Mouse (Mus musculus) left cerebral cortex, adult 2 months (tissue): ENCODE data around the gene Siglece. TPM values are rescaled to one million over a fixed set of nuclear protein-coding genes. Genes with fewer than 3 reads are reported as not detected.

ENCODE experiments used
- DNase-seq, 2 experiments: peaks; one replicate each; pipeline ENCODE4 v3.0.0; 2021 to 2022; ENCODE audit warnings: low spot score in 2 of 2, mixed read lengths in 1 of 2; ENCODE audit errors: extremely low spot score in 1 of 2
- H3K27ac ChIP-seq: fragments of 200-600 bp; 2 replicates; pipeline ENCODE4 v1.8.1; 2022
- H3K4me3 ChIP-seq: fragments of 200-600 bp; 2 replicates; pipeline ENCODE4 v1.8.1; 2022
- CTCF ChIP-seq: fragments of 200-600 bp; IDR thresholded peaks from 2 replicates; pipeline ENCODE4 v1.8.1; 2022; ENCODE audit warnings: antibody characterized with exemption, mild to moderate bottlenecking, moderate library complexity
- intact Hi-C: fragments of 180-260 bp; cut with DNase I; formaldehyde crosslinking; loops from one replicate; pipeline ENCODE4 v1.15.1; 2025
- total RNA-seq, 2 experiments: library from RNA; stranded (reverse); gene quantifications; 2 replicates each; pipeline ENCODE4 v1.2.3; 2021

The Siglece gene
- total RNA-seq, 2 experiments from 2014 or later: 1.3 to 1.5 TPM

DNA sequence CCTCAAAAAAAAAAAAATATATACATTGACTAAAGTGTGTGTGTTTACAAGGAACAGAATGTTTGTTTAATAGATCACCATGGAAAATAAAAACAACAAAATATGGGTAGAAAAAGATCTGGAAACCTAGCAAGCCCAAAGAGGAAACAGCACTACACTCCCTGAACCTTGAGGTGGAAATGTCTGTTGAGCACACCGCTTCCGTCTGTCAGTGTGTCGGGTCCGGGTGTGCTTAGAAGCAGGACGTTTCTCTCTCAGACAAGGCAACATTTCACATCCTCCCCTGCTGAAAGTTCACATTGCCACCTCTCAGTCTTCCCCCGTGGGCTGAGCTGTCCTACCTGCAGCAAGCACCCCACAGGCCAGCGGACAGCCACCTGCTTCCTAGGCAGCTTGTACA lies 37.0 kb downstream of the Siglece start:
- Histone ChIP-seq H3K27ac (no peak overlapping the region), H3K4me3 (no peak overlapping the region)
- intact Hi-C loops: no loop called here
- DNase-seq: no peak
- no peak for TF ChIP-seq CTCF

DNA sequence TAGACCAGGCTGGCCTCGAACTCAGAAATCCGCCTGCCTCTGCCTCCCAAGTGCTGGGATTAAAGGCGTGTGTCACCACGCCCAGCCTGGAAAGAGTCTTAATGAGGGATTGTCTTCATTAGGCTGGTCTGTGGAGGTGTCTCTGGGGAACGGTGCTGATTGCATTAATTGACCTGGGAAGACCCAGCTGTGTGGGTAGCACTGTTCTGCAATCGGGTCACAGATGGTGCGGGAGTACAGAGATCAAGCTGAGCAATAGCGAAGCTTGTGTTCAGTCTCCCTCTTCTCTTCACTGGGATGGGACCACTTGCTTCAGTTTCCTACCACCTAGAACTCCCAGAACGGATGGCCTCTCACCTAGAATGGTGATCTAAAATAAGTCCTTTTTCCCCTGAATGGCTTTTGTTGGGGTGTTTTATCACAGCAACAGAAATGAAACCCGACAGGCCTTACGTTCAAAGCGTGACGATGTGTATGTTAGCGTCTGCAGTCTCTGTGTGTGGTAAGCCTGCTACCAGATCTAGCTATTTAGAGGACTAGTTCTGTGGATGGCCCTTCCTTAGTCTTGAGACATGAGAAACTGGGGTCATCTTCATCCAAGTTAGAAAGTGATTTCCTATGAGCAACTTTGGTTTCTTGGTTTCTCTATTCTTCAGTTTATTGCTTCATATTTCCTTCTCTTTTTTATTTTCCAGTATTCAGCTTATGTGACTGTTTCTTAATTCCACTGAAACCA lies 46.0 kb downstream of the Siglece start:
- intact Hi-C loops: no loop called here
- H3K27ac ChIP-seq: no peak overlapping the region
- H3K4me3 ChIP-seq: no peak overlapping the region
- no peak for DNase-seq
- no peak for TF ChIP-seq CTCF

DNA sequence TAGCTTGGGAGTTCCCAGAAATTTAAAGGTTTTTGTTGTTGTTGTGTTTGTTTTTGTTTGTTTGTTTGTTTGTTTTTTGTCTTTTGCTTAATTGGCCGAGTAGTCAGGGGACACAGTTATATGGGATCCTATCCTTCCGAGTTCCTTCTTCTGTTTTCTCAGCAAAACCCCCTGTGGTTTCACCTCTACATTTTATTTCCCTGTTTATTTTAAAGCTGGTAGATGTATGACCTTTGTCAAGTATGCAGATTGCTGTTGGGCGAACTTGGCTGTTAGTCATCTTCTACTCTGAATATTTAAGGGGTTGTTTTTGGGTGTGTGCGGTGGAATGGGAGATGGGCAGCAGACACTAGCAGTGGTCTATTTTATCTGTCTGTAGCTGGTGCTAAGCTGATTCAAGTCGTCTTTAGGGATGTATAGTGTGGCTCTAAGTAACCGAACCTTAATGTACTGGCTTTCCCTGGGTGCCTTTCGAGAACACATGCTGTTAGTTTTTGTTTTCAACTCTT lies 51.6 kb downstream of the Siglece start:
- H3K27ac ChIP-seq: no peak overlapping the region
- no peak for TF ChIP-seq CTCF
- intact Hi-C loops: loop anchor here (5.0 kb wide), 1 partner anchor 59 kb away; no protein-coding TSS in a partner anchor
- no peak overlapping the region for H3K4me3 ChIP-seq
- no peak for DNase-seq

- H3K4me3 ChIP-seq: no peak overlapping the region
- intact Hi-C loops: loop anchor here (2.0 to 5.0 kb wide), 2 partner anchors 27 to 59 kb away; no protein-coding TSS in a partner anchor
Observed at GRCm38 (mm10) chr7:43607743-43608287, 52.1 kb downstream of the Siglece start.

GRCm38 (mm10) chr7:43606896-43607742 lies 52.8 kb downstream of the Siglece start, which contains the start of gene Zfp819:
Gene Zfp819, plus strand, starts transcription at chr7:43607169.
- Histone ChIP-seq H3K27ac (no peak within 1 kb of the TSS), H3K4me3 (peak within 1 kb of the TSS; percentile 46)
- peak; percentile 7 for TF ChIP-seq CTCF
- intact Hi-C loops: loop anchor here (2.0 to 5.0 kb wide), 2 partner anchors 26 to 60 kb away; no protein-coding TSS in a partner anchor
- peak; percentile 61 to 67 for DNase-seq

More at GRCm38 (mm10) chr7:43607743-43608287, 52.1 kb downstream of the Siglece start:
- no peak for TF ChIP-seq CTCF
- DNase-seq: no peak
- H3K27ac ChIP-seq: no peak overlapping the region

- DNase-seq: no peak
- TF ChIP-seq CTCF: no peak
- intact Hi-C loops: no loop called here
- no peak overlapping the region for H3K4me3 ChIP-seq
- H3K27ac ChIP-seq: no peak overlapping the region
Observed at GRCm38 (mm10) chr7:43601884-43602283, 58.1 kb downstream of the Siglece start.

Other genes starting within 250 kb of the Siglece start
- gene Lim2, start 232.5 kb downstream of the Siglece start, total RNA-seq: not detected
- not detected for gene Nkg7, start 223.1 kb downstream of the Siglece start, total RNA-seq
- gene Cldnd2, start 219.4 kb downstream of the Siglece start, total RNA-seq: not detected
- 10 to 100 TPM; 58.2 TPM for gene Etfb, start 216.1 kb downstream of the Siglece start, total RNA-seq
- under 1 TPM in 1 of 2 experiments, not detected in 1; 0.89 TPM for gene Gm45233, start 216.0 kb downstream of the Siglece start, total RNA-seq
- 1 to 10 TPM in 1 of 2 experiments, under 1 TPM in 1; 0.89 to 1.2 TPM for gene Vsig10l, start 197.0 kb downstream of the Siglece start, total RNA-seq
- gene Iglon5, start 170.1 kb downstream of the Siglece start, total RNA-seq: 10 to 100 TPM; 24.4 to 27.3 TPM
- not detected for gene 4931406B18Rik, start 154.2 kb downstream of the Siglece start, total RNA-seq
- 1 to 10 TPM; 3.7 to 4.7 TPM for gene Cd33, start 115.7 kb downstream of the Siglece start, total RNA-seq
- gene Zfp658, start 97.9 kb downstream of the Siglece start, total RNA-seq: 1 to 10 TPM; 5.2 to 5.5 TPM
- gene Zfp719, start 80.6 kb downstream of the Siglece start, total RNA-seq: 10 to 100 TPM; 14.5 to 16.2 TPM
- under 1 TPM; 0.16 to 0.25 TPM for gene Zfp819, start 53.0 kb downstream of the Siglece start, total RNA-seq
- not detected for gene Ceacam18, start 25.5 kb downstream of the Siglece start, total RNA-seq
- gene Ctu1, start 11.9 kb upstream of the Siglece start, total RNA-seq: 1 to 10 TPM; 8.5 to 8.9 TPM
- gene Klk14, start 30.3 kb upstream of the Siglece start, total RNA-seq: not detected
- gene Klk13, start 52.4 kb upstream of the Siglece start, total RNA-seq: not detected
- not detected for gene Klk12, start 108.7 kb upstream of the Siglece start, total RNA-seq
- gene Klk11, start 114.4 kb upstream of the Siglece start, total RNA-seq: not detected
- gene Klk10, start 120.9 kb upstream of the Siglece start, total RNA-seq: not detected
- gene Klk9, start 131.7 kb upstream of the Siglece start, total RNA-seq: not detected
- gene Klk8, start 137.4 kb upstream of the Siglece start, total RNA-seq: 1 to 10 TPM; 2.3 to 3.7 TPM
- gene Klk7, start 151.1 kb upstream of the Siglece start, total RNA-seq: not detected
- gene Klk6, start 164.3 kb upstream of the Siglece start, total RNA-seq: 1 to 10 TPM in 1 of 2 experiments, not detected in 1; 2.0 TPM
- not detected for gene Klk5, start 181.8 kb upstream of the Siglece start, total RNA-seq
- gene Klk4, start 221.0 kb upstream of the Siglece start, total RNA-seq: not detected